Mouse (Mus musculus) intestine, postnatal 0 days (tissue): ENCODE results near the gene Rad9a. TPM values are rescaled to one million over a fixed set of nuclear protein-coding genes. Genes with fewer than 3 reads are reported as not detected.

Source experiments
- ATAC-seq: fragments of 200-750 bp; cut with Nextera tagmentation; 2 replicates; pipeline ENCODE4 v1.8.0; 2017; ENCODE audit warnings: mild to moderate bottlenecking, moderate TSS enrichment, moderate library complexity
- H3K27ac ChIP-seq: fragments of 300-500 bp; sonication (generic); 2 replicates; pipeline ENCODE4 v1.5.1; 2014; ENCODE audit warnings: mild to moderate bottlenecking, low read depth, low read length, moderate library complexity
- H3K27me3 ChIP-seq: fragments of 300-500 bp; sonication (generic); replicated peaks from 2 replicates; pipeline ENCODE4 v1.6.1; 2014; ENCODE audit warnings: low read length, mixed read lengths; ENCODE audit not compliant: control insufficient read depth, insufficient read depth
- H3K36me3 ChIP-seq: fragments of 300-500 bp; sonication (generic); 2 replicates; pipeline ENCODE4 v1.6.1; 2014; ENCODE audit warnings: mild to moderate bottlenecking, moderate library complexity; ENCODE audit not compliant: control insufficient read depth, insufficient read depth
- H3K4me1 ChIP-seq: fragments of 300-500 bp; sonication (generic); replicated peaks from 2 replicates; pipeline ENCODE4 v1.6.1; 2014; ENCODE audit warnings: antibody characterized with exemption, low read length, mixed read lengths; ENCODE audit not compliant: control insufficient read depth, insufficient read depth
- H3K4me2 ChIP-seq: fragments of 300-500 bp; sonication (generic); replicated peaks from 2 replicates; pipeline ENCODE4 v1.6.1; 2014; ENCODE audit warnings: low read depth, mild to moderate bottlenecking, moderate library complexity
- H3K4me3 ChIP-seq: fragments of 300-500 bp; sonication (generic); 2 replicates; pipeline ENCODE4 v1.5.1; 2014; ENCODE audit warnings: low read depth, low read length
- H3K9ac ChIP-seq: fragments of 300-500 bp; sonication (generic); 2 replicates; pipeline ENCODE4 v1.6.1; 2014; ENCODE audit warnings: mild to moderate bottlenecking, low read depth, low read length
- H3K9me3 ChIP-seq: fragments of 300-500 bp; sonication (generic); 2 replicates; pipeline ENCODE4 v1.6.1; 2016; ENCODE audit warnings: mixed run types; ENCODE audit not compliant: control insufficient read depth
- CTCF ChIP-seq: sonication (generic); IDR thresholded peaks from 2 replicates; pipeline ENCODE4 v1.5.1; 2016; ENCODE audit warnings: low read depth, mild to moderate bottlenecking, control low read depth, antibody characterized with exemption, moderate library complexity
- WGBS: fragments of 180-500 bp; shearing (Covaris S2); extraction: QIAGEN DNeasy Blood & Tissue Kit; methylation state at CpG from one replicate; pipeline ENCODE4 v1.1.7; 2014; 5-methylcytosine and 5-hydroxymethylcytosine counted together
- polyA plus RNA-seq: library from polyadenylated mRNA; unstranded; fragments of >200 nt; fragmentation: Nextera tagmentation; extraction: Ambion mirVana; gene quantifications from 2 replicates; pipeline ENCODE4 v1.2.1, GENCODE M21; 2015

The Rad9a gene
- polyA plus RNA-seq, 1 experiment from 2014 or later: 12.3 TPM

DNA sequence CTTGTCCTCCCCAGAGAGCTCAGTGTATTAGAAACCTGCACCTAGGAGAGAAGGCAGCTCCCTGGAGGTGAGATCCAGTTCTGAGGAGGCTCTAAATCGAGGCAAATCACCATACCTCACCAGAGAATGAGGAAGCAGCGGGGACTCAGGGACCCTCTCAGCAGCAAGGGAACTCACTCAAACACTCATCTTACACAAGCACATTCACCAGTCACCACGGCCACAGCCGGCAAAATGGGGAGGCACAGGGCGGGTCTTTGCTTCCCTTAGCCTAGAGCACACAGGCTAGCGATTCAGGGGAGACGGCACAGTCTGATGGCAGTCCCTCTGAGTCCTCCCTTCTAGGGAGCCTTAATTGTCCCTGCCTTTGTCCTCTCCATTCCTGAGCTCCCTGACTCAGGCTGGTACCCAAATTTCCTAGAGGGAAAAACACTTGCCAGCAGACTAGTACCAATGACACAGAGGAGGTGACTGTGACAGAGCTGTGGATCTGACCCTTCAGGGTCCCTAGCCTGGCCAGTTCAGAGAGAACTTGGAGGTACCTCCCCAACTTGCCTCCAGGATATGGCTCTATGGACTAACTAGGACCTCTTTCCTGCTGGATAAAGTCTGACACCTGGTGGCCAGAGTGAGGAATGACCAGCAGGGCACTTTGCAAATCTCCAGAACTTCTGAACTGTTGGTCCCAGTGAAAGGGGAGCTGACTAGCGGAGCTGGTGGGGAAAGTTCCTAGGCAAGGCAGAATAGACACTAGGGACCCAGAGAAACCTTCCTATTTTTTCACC, 26.6 kb upstream of the Rad9a start:
- Histone ChIP-seq H3K4me1 (peaks cover 7% of the 10 kb centered on the region), H3K27me3 (no peaks in the 10 kb centered on the region), H3K36me3 (no peaks in the 10 kb centered on the region), H3K4me2 (0 out of 2 replicates have a peak overlapping the region, but pooled peaks have one; percentile 1), H3K9me3 (no peaks in the 10 kb centered on the region), H3K4me3 (no peak overlapping the region), H3K9ac (no peak overlapping the region), H3K27ac (no peak overlapping the region)
- ATAC-seq: no peak
- TF ChIP-seq CTCF: peak; percentile 97
- WGBS: 20% methylated on average over 8 of the region's 8 CpGs

DNA sequence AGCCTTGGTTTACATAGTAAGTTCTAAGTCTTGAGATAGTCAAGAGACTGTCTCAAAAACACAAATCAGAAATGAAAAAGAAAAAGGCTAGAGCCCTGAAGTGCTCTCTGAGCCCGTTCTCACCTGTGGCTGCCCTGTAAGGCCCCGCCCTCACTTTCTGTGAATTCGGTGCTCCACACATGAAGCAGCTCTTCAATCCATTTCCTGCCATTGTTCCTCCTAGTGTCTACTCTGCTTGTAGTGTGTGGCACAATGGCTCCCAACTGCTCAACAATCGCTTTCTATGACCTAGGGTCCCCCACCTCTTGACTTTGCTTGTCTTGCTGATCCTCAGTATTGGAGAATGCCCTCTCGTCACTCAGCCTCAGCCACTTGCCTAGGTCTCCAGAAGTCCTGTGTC, 26.0 kb upstream of the Rad9a start:
- Histone ChIP-seq H3K9ac (no peak overlapping the region), H3K36me3 (no peaks in the 10 kb centered on the region), H3K27ac (no peak overlapping the region), H3K9me3 (no peaks in the 10 kb centered on the region), H3K4me3 (no peak overlapping the region), H3K4me2 (no peak overlapping the region), H3K27me3 (no peaks in the 10 kb centered on the region), H3K4me1 (peaks cover 7% of the 10 kb centered on the region)
- ATAC-seq: no peak
- no peak for TF ChIP-seq CTCF
- 67% methylated on average over 5 of the region's 5 CpGs for WGBS

DNA sequence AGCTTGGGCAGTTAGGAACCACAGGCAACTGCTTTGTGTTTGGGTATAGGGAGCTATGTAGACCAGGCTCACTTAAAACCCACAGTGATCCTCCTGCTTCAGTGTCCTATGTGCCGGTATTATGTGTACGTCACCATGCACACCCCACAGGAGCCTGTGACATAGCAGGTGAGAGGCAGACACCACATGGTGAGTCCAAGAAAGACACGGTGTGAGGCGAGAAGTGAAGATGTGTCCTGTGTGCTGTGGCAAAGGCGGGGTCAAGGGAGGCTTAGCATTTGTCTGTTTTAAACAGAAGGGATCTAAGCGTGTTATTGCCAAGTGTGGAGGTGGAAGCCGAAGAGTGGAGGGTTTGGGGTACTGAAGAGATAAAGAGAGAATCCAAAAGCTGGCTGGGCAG, 25.3 kb upstream of the Rad9a start:
- 88% methylated on average over 7 of the region's 7 CpGs for WGBS
- Histone ChIP-seq H3K4me3 (no peak overlapping the region), H3K9me3 (no peaks in the 10 kb centered on the region), H3K9ac (no peak overlapping the region), H3K36me3 (no peaks in the 10 kb centered on the region), H3K4me2 (no peak overlapping the region), H3K27ac (no peak overlapping the region), H3K27me3 (no peaks in the 10 kb centered on the region), H3K4me1 (peaks cover 12% of the 10 kb centered on the region)
- TF ChIP-seq CTCF: no peak
- no peak for ATAC-seq

DNA sequence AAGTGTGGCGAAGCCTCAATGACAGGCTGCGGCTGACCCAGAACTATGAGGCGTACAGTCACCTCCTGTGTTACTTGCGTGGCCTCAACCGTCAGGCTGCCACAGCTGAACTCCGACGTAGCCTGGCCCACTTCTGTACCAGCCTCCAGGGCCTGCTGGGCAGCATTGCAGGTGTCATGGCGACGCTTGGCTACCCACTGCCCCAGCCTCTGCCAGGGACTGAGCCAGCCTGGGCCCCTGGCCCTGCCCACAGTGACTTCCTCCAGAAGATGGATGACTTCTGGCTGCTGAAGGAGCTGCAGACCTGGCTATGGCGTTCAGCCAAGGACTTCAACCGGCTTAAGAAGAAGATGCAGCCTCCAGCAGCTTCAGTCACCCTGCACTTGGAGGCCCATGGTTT, 20.7 kb upstream of the Rad9a start:
- Histone ChIP-seq H3K4me1 (peaks cover 16% of the 10 kb centered on the region), H3K4me2 (peak overlapping the region; percentile 52), H3K36me3 (no peaks in the 10 kb centered on the region), H3K9ac (no peak overlapping the region), H3K4me3 (no peak overlapping the region), H3K9me3 (no peaks in the 10 kb centered on the region), H3K27me3 (no peaks in the 10 kb centered on the region), H3K27ac (no peak overlapping the region)
- no peak for TF ChIP-seq CTCF
- no peak for ATAC-seq
- WGBS: 51% methylated on average over 11 of the region's 11 CpGs

DNA sequence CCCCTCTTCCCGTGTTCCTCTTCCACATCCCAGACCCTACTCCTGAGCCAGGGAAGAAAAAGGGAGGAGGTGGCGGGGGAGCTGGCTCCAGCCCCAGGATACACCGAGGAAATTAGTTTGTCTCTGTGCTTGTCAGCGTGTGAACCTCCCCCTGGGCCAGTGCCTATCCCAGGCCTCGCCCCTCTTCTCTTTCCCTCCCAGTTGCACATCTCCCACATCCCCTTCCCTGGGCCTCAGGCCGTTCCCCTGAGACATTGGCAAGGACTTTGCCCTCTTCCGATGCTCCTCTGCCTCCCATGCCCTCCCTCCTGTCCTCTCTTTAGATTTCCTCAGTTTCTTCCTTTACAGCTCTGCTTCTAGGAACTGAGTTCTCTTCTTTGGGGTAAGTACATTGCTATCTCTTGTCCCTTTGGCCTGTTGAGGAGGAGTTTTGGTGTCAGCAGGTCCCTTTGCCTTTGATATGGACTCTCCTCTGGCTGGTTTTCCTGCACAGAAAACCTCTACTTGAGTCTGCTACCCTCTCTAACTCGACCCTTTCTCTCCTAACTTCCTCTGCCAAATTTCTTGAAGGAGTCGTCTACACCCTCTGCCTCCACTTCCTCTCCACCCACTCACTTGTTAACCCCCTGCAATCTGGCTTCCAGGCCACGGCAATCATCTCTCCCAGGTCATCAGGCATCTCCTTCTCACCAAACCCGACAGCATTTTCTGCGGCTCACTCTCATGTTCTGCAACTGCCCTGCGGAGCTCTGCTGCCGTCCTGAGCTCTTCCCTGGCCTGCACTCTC, 19.7 kb upstream of the Rad9a start:
- Histone ChIP-seq H3K27ac (peak overlapping the region; percentile 64; the same call in 1 of the 2 replicates), H3K4me1 (peaks cover 16% of the 10 kb centered on the region), H3K4me3 (peak overlapping the region; percentile 11), H3K36me3 (no peaks in the 10 kb centered on the region), H3K4me2 (peak overlapping the region; percentile 52), H3K9ac (peak overlapping the region; percentile 31; the same call in 1 of the 2 replicates), H3K27me3 (no peaks in the 10 kb centered on the region), H3K9me3 (no peaks in the 10 kb centered on the region)
- TF ChIP-seq CTCF: no peak
- ATAC-seq: peak; percentile 65
- 16% methylated on average over 14 of the region's 14 CpGs for WGBS

DNA sequence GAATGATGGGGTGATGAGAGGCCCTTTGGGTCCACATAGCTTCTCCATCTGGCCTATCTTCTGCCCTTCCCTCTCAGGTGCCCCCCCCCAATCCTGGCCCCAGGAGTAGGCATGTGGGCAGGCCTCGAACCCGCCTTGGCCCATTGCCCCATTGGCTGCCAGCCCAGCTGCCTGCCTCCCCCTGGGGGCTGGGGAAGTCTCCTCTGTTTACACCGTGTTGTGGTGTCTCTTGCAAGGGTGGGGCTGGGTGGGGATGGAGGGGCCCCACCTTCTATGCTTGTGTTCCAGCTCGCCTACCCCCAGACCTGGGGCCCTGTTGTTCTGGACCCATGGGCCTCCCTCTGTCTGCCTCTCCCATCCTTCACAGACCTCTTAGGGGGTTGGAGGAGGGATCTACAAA, 19.0 kb upstream of the Rad9a start:
- H3K9me3 ChIP-seq: no peaks in the 10 kb centered on the region
- H3K36me3 ChIP-seq: no peaks in the 10 kb centered on the region
- H3K4me3 ChIP-seq: no peak overlapping the region
- no peak for TF ChIP-seq CTCF
- ATAC-seq: no peak
- H3K4me1 ChIP-seq: peaks cover 16% of the 10 kb centered on the region
- peak overlapping the region; percentile 52 for H3K4me2 ChIP-seq
- H3K9ac ChIP-seq: 0 out of 2 replicates have a peak overlapping the region, but pooled peaks have one; percentile 11
- 21% methylated on average over 4 of the region's 4 CpGs for WGBS
- no peaks in the 10 kb centered on the region for H3K27me3 ChIP-seq
- H3K27ac ChIP-seq: peak overlapping the region; percentile 64; the same call in 1 of the 2 replicates
